Mouse (Mus musculus) gastrocnemius, postnatal 25 days (tissue): ENCODE results near the gene Ptma. TPM values are rescaled to one million over a fixed set of nuclear protein-coding genes. Genes with fewer than 3 reads are reported as not detected.
"Not testable (repeated sequence)": the region's sequence is repeated elsewhere in the genome, so short reads cannot be mapped to it uniquely, and the experiment has no call there.

Experiments
- DNase-seq: peaks from one replicate; pipeline ENCODE4 v3.0.0; 2022
- long read RNA-seq, 2 experiments: library from polyadenylated mRNA; stranded (forward); transcript quantifications; one replicate each; pipeline ENCODE4 v2.0.0; 2021
- total RNA-seq, 2 experiments: library from RNA; stranded (reverse); gene quantifications; 1 replicate in 1 of 2; 2 replicates in 1 of 2; pipeline ENCODE4 v1.2.3; 2021

Ptma gene
- 100 to 1,000 TPM; 100 to 129 TPM for total RNA-seq
- long read RNA-seq, experiment 1, transcript Ptma-201 (5 exons, 1,216 nt), result major isoform, 52 of 68 reads
- long read RNA-seq, experiment 1, partial matches to known transcripts, result 4 of 68 reads
- long read RNA-seq, experiment 1, other reads (novel, unspliced or antisense), result 12 of 68 reads
- long read RNA-seq, experiment 2, transcript Ptma-201 (5 exons, 1,216 nt), result major isoform, 67 of 84 reads
- long read RNA-seq, experiment 2, partial matches to known transcripts, result 5 of 84 reads
- long read RNA-seq, experiment 2, other reads (novel, unspliced or antisense), result 12 of 84 reads

DNA sequence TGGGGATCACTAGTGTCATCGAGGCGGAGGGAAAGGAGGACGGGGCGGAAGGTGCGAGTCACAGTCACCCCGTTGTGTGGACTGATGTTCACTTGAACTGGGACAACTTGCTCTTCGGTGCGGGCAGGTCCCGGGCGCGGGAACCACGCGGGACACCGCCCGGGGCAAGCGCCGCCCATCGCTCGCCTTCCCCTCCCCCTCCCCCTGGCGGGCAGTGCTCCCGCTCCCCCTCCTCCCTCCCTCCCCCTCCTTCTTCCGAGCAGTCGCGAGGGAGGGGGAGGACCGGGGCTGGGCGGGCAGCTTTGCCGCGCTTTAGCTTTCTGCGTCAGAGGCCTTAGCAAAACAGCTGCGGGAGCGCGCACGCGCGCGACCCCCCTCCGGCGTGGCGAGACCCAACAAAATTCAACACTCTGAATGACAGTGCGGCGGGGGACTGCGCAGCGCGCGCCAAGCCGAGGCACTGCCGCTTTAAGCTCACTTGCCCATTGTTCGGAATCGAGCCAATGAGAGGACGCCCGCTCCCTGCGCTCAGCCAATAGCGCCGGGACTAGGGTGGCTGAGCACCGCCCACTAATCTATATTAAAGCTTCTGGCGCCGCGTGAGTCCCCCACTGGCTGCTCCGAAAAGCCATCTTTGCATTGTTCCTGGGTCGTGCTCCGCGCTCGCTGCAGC, at the start of gene Ptma:
Ptma (plus strand) TSS at position 611 of the 673 bp plus-strand sequence.
- peak; percentile 99 for DNase-seq

DNA sequence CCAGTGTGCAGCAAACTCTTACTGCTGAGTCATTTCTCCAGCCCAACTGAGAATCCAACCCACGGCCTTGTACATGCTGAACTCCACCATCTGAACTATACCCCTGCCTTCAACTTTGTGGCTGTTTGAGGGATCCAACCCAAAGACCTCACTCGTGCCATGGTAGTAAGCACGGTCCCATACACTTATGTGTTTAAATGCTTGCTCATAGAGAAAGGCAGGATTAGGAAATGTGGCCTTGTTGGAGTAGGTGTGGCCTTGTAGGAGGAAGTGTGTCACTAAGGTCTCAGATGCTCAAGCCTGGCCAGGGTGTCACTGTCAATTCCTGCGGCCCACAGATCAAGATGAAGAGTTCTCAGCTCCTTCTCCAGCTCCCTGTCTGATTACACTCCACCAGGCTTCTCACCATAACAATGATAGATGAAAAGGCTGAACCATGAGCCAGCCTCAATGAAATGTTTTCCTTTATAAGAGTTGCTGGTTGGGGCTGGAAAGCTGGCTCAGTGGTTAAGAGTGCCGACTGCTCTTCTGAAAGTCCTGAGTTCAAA, 48.7 kb upstream of the Ptma start:
- DNase-seq, result no peak

DNA sequence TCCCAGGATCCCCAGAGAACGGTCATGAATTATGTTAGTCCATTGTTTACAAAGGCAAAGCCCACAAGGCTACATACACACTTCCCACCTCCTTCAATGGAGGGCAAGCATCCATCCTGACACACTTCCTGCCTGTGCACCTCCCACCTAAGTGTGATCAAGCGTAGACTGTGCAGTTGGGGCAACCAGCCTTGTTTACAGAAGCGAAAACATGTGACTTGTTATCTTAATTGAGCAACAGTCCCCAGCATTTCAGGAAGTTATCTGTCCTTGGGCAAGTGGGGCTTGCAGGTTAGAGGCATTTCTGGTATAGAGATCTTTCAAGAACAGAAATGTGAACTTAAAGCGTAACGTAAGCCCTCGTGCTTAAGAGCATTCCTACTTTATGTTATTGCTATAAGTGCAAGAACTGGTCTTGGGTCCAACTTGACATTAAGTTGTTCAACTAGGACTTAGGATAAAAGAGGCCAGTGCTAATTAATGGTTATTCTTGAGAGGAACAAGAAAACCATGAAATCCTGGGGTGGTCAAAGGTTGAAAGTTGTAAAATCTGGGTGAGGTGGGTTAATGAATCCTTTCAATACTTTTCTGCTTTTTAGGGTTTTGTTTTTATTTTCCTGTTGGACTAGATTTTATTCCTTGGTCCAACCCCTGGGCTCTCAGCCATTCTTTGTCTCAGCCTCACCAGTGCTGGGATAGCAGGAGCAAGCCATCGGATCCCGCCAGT, 47.3 kb upstream of the Ptma start:
- DNase-seq, result no peak

DNA sequence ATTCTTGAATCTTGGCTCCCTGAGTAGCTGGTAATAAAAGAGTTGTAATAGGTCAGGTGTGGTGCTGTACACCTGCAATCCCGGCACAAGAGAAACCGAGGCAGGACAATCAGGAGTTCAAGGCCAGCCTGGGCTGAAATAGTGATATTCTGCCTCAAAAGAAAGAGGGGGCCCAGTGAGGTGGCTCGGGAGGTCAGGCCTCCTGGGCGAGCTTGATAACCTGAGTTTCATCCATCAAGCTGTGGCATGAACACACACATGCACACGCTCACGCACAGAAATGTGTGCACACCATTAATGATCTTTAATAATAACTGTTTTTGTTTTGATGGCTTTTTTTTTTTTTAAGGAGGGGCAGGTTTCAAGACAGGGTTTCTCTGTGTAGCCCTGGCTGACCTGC, 46.2 kb upstream of the Ptma start:
- DNase-seq, result no peak

DNA sequence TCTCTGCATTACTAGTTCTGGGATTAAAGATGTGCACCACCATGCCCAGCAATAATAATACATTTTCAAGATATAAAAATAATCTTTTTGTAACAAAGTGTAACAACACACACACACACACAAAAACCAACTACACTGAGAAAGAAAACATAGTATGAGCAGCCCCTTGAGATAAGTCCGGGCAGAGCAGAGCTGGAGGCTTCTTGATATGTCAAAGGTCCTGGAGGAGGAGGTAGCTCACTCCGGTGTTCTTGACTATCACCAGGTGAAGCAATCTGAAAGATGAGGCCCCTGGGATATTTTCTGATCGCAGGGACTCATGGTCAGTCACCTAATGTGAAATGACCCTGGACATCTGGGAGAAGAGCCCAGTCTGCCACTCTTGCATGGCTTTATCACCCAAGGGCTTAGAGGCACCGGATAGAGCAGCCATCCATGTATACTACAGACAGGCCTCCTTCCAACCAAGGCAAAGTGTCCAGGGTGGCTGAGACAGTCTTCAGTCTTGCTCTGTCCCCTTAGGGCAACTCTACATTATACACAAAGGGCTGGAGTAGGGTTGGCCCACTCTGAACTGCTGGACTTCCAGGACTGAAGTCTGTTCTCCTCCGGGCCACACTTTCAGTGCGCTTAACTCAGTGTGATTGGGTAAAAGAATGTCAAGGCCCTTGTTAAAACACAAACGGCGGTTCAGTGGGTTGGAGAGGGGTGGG, 45.6 kb upstream of the Ptma start:
- no peak for DNase-seq

DNA sequence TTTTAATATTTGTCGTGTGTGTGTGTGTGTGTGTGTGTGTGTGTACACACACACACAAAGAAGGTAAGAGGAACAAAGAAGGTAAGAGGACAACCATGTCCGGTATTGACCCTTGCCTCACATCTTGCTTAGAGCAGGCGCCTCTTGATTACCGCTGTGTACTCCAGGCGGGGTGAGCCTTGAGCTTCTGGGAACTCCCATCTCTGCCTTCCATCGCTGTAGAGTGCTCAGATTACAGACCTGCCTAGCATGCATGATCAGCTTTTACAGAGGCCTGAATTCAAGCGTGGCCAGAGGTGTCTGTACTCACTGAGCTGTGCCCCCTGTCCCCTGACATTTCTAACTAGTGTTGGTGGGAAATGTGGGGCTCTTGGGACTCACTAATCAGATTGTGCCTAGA, 45.1 kb upstream of the Ptma start:
- no peak for DNase-seq

DNA sequence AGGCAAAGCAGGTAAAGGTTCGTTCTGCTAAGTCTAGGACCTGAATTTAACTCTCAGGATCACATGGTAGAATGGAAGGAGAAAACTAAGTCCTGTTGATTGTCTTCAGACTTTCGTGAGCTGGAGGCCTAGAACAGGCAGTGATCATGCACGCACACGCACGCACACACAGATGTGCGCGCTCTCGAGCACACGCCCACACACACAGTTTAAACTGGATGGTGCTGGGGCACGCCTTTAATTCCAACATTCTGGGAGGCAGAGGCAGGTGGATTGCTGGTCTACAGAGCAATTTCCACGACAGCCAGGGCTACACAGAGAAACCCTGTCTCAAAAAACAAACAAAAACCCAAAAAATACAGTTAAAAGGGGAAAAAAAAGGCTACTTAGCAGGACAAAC, 44.2 kb upstream of the Ptma start:
- DNase-seq, result no peak

DNA sequence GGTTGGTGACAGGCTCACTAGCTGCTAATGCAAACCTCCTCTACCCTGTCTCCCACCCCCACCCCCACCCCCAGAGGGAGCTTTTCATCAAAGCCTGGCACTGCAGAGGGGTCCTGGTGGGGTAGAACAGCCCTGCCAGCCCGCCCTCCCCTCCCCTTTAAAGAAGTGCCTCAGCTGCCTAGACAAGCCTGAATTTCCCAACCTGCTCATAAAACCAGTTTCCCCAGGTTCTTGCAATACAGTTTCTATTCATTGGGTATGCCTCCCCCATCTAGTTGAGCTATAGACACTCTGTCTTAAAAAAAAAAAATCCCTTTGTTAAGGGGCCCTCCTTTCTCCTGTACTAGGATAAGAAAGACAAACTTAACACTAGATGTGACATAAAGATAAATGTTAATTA, 43.8 kb upstream of the Ptma start:
- no peak for DNase-seq

DNA sequence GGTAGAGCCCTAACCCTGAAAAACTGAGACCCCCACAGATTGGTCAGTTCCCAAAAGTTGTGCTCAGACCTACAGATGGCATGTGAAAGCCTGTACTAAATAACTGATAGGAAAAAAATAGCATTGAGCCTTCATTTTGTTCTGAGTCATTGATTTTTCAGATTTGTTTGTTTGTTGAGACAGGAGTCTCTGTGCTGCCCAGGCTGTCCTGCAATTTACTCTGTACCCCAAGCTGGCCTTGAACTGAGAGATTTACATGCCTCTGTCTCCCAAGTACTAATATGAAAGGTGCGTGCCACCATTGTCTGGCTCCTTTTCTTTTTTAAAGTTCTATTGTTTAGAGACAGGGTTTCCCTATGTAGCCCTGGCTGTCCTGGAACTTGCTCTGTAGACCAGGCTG, 41.2 kb upstream of the Ptma start:
- DNase-seq, result no peak

DNA sequence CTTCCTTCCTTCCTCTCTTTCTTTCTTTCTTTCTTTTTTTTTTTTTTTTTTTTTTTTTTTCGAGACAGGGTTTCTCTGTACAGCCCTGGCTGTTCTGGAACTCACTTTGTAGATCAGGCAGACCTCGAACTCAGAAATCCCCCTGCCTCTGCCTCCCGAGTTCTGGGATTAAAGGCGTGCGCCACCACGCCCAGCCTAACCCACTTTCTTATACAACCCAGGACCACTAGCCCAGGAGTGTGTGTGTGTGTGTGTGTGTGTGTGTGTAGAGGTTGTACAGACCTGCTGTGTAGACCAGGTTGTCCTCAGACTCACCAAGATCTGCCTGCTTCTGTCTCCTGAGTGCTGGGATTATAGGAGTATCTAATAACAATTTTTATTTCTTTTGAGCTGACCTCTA, 40.7 kb upstream of the Ptma start:
- not testable (repeated sequence) for DNase-seq

DNA sequence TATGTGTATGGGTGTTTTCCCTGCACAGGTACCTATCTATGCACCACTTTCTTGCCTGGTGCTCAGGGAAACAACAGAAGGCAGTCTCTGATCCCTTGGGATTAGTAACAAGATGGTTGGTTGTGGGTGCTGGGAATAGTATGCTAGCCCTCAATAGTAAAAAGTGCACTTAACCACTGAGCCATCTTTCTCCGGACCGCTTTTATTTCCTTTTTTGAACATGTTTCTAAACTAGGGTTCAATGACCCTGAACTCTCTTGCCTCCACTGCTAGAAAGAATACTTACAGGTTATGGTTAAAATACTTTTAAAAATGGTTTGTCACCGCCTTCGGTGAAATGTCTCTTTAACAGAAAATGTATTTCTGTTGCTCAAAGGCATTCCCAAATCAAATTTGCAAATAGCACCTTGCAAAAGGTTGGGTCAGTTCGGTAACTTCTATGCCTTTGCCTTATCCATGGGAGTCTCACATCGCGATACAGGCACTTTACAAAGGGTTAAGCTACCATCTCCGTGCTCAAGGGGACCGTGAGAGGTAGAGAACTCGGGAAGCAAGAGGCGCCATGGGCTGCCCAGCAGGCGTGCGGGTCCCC, 39.7 kb upstream of the Ptma start:
- DNase-seq, result no peak

DNA sequence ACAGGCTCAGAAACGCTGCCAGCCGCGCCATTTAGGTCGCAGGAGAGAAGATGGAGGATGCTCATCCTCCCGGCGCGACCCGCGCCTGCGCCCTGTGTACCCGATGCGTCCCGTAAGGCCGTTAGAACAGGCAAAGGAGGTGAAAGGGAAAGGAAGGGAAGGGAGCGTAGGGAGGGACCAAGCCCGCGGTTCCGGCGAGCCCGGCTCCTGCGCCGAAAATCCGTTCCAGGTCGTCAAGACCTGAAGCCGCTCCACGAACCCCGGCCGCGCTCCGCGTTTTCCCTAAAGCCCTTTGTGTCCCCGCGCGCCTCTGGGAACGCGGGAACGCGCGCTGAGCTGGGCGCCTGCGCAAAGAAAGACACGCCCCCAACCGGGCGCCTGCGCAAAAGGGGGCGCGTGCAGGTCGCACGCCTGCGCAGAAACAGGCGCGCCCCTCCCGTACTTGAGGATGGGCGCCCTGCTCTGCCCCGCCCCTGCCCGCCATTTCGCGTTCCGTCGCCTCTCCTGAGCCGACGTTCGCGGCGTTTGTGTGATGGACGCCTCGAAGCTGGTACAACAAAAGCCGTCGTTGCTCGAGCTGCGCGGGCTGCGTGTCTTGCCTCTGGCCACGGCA, 39.1 kb upstream of the Ptma start:
- DNase-seq, result peak; percentile 98

DNA sequence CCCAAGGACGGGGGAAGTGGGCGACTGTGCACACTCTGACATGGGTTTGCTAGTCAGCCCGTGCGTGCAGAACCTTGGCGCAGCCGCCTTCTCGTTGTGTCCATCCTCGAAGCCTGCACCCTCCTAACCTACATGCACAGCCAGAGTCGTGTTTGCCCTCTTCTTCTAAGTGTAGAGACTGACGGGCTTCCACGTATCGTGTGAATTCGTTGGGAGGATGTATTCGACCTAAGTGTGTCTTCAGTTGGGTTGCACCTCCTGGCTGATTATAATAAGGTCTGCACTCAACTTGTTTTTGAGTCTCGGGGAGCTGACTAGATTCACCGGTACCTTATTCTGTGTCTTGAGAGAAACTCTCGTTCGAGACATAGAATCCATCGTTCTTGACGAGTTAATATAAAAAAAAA, 38.6 kb upstream of the Ptma start:
- no peak for DNase-seq

DNA sequence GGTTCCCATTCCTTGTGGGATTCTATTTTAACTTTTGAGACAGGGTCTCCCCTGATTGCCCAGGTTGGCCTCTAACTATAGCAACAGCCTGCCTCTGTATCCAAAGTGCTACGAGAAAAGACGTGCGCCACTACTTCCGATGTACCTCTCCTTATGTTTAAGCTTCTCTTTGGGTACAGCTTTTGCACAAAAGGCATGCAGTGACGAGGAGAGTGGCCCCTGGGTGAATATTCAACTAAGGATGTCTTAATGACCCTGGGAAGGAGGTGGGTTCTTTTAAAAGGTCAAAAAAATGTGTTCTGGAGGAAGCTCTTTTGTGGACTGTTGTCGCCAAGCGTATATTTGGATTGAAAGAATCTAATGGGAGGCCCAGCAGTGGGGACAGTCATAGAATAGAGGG, 38.2 kb upstream of the Ptma start:
- no peak for DNase-seq

DNA sequence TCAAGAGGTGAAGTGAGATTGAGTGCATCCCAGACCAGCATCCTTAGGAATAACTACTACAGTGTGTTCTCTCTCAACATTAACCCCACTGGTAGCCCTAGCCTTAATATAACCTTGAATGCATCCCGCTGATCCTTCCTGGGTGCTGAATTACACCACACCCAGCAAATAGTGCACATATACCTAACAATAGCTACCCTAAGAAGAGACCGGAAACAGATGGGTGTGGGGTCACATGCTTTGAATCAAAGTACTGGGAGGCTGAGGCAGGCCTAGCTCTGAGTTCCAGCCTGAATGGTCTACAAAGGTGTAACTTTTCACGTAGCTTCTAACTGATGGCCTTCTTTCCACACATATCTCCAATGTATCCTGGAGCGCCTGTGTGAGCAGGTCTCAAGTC, 37.8 kb upstream of the Ptma start:
- no peak for DNase-seq

DNA sequence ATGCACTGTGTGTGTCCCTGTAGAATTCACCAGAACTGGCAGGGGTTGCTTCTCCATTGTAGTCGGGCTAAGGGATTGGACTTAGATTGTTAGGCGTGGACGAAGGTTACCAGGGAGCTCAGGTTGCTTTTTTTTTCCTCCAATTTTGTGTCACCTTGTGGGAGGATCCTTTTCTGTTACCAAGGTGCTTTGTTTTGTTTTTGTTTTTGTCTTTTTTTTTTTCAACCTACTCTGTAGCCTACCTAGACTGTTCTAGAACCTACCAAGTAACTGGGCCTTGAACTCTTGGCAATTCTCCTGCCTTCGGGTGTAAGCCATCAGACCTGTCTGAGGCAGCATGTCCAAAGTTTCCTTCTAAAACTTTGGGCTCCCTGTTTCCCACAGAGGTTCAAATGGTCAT, 36.6 kb upstream of the Ptma start:
- DNase-seq, result no peak

DNA sequence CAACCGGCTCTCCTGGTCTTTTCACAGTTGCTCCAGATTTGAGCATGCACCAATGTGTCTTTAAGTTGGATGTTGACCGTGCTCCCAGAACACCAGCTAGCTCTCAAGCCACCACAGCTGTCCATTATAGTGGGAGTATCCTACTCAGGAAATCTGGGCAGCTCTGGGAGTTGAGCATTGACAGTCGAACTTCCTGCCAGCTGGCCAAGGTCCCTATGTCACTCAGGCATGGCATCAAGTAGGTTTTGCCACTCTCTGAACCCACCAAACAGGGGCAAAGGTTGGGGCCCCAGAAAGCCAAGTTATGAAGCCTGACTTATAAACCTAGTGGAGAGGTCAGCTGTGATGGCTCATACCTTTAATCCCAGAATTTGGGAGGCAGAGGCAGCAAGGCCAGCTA, 35.8 kb upstream of the Ptma start:
- no peak for DNase-seq

DNA sequence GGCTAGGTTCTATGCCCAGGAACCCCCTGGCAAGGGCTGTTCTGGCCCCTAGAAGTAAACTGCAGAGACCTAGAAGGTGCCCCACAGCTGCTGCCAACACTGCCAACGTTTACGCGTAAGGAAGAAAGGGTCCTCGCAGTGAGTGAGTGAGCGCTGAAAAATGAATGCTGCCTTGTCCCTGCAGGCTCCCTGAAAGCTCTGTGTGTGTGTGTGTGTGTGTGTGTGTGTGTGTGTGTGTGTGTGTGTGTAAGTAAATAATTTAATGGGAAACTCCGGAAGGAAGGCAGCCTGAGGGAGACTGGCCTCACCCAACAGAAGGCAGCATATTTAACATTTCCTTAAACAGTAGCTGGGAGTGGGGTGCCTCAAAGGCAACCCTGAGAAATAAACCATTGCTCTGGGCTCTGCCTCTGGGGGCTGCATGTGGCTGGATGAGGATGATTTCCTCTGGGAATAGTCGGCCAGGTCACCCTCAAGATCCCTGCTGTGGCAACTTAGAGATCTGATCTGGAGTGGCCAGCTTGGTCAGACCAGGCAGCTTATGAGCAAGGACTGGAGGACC, 34.9 kb upstream of the Ptma start:
- DNase-seq, result no peak

DNA sequence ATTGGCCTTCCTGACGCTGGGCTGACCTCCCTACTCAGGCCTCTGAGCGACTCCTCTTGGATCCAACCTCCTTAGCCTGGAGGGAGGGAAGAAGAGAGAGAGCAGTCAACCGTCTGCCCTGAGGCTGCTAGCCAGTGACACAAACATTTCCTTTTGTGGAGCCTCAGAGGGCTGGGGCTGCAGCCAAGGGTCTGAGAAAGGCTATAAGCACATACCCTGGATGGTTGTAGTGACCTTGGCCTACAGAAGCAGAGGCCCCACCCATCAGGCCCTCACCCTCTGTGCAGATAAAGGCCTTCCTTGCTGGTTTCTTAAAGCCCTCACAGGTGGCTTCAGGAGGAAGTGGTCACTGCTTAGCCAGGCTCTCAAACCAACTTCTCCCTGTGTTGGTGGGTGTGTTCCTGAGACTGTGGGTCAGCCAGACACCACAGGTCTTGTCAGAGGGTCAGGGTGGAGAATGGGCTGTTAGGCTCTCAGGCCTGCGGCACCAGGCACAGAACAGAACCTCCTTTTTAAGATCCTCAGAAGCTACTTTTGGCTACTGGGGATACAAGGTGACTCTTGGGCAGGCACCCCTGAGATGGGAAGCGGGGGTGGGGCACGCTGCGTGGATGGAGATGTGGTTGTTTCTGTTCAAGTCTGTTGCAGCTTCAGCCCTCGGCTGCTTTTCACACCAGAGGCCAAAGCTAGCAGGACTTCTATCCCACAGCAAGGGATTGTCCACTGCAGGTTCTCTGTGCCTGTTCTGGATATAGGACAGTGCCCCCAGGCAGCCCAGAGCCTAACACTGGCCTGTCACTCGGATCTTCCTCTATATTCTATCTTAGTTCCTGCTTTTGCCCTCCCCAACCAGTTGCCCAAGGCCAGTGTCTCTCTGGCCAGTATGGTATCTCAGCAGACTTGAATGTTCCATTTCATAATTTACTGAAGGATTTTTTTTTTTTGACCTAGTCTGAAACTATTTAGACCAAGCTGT, 34.1 kb upstream of the Ptma start:
- no peak for DNase-seq

DNA sequence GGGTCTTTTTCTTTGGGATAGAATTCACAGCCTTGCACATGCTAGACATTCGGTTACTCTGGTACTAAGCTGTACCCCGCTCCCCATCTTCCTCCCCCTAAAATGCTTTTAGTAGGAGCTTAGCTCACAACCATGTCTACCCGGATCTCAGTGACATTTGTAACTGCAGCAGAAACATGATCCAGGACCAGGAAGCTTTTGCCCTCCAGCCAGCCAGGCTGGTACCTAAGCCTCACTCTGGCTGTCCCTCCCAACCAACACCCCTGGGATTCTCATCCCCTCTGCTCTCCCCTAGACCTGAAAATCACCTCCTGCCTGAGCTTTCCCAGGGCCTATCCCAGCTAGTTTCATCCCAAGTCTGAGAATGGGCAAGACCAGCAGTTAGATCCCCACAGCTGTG, 32.7 kb upstream of the Ptma start:
- no peak for DNase-seq
